Mouse (Mus musculus): ENCODE results near the gene Adamts12.

- TF ChIP-seq CTCF (IDR thresholded peaks at IDR 0.05; ENCODE audit: borderline replicate concordance, insufficient read depth, low read depth, low read length) (no peak), POLR2A (IDR thresholded peaks at IDR 0.05; ENCODE audit: borderline replicate concordance, insufficient read depth, low read length) (no peak)
These were observed 37.6 kb upstream of the Adamts12 start for GRCm38 (mm10) chr15:11026801-11027561.

Measured in cerebellum, adult 2 months (tissue).